23 mouse cellular contexts compared by ENCODE assay signal in genomic region chr7:16370596-16370995, GRCm38 (mm10). TPM values are rescaled to one million over a fixed set of nuclear protein-coding genes. Genes with fewer than 3 reads are reported as not detected.
DNase-seq lines count a peak whose midpoint lies in the region; ATAC-seq and TF ChIP-seq lines count a peak whose summit lies in the region.
"Had no signal": no experiment of that assay in that cellular context is flagged by ENCODE, and none has a peak within 500 bp of the region (broad histone marks: within the 10 kb centered on the region; RNA-seq: fewer than 3 reads in every experiment).

No protein-coding gene starts in this region.

- no peak overlapping the region for H3K9ac ChIP-seq in intestine, postnatal 0 days (ENCODE audit: low read depth, low read length)
- no peak overlapping the region for H3K9ac ChIP-seq in intestine, embryonic 16.5 days (ENCODE audit: low read depth, low read length)
- no peak overlapping the region for H3K9ac ChIP-seq in kidney, embryonic 14.5 days (ENCODE audit: low read depth, low read length)
- no peak overlapping the region for H3K9ac ChIP-seq in MEL (ENCODE audit: control insufficient read depth, low read depth, low read length, poor library complexity, severe bottlenecking)
- H3K9ac ChIP-seq: heart, embryonic 13.5 days had no signal

- no peaks in the 10 kb centered on the region for H3K27me3 ChIP-seq in intestine, postnatal 0 days (replicated peaks; ENCODE audit: control insufficient read depth, insufficient read depth, low read length)
- H3K27me3 ChIP-seq in intestine, embryonic 16.5 days (replicated peaks; ENCODE audit: control insufficient read depth, insufficient read depth, low read length) = no peaks in the 10 kb centered on the region
- no peaks in the 10 kb centered on the region for H3K27me3 ChIP-seq in kidney, embryonic 14.5 days (ENCODE audit: control insufficient read depth, insufficient read depth, low read length)
- no peaks in the 10 kb centered on the region for H3K27me3 ChIP-seq in MEL (ENCODE audit: control insufficient read depth in 1 of 2, insufficient read depth in 2 of 2, low read length in 2 of 2)
- H3K27me3 ChIP-seq: heart, embryonic 13.5 days; Patski had no signal

- TF ChIP-seq RAD21 in MEL (IDR thresholded peaks at IDR 0.05; ENCODE audit: low read depth, low read length) = no peak

- WGBS in intestine, postnatal 0 days = 57% methylated on average over 2 of the region's 2 CpGs
- WGBS in intestine, embryonic 16.5 days = 82% methylated on average over 2 of the region's 2 CpGs
- WGBS in kidney, embryonic 14.5 days = 94% methylated on average over 2 of the region's 2 CpGs

- H3K4me2 ChIP-seq in intestine, postnatal 0 days (replicated peaks; ENCODE audit: low read depth) = no peak overlapping the region
- H3K4me2 ChIP-seq in intestine, embryonic 16.5 days (ENCODE audit: low read depth, low read length) = no peak overlapping the region
- no peak overlapping the region for H3K4me2 ChIP-seq in kidney, embryonic 14.5 days (replicated peaks; ENCODE audit: low read depth, low read length)
- H3K4me2 ChIP-seq: heart, embryonic 13.5 days had no signal

- peaks cover 24% of the 10 kb centered on the region for H3K36me3 ChIP-seq in intestine, postnatal 0 days (ENCODE audit: control insufficient read depth, insufficient read depth)
- H3K36me3 ChIP-seq in intestine, embryonic 16.5 days (ENCODE audit: control insufficient read depth, insufficient read depth, low read length) = peaks cover 23% of the 10 kb centered on the region
- H3K36me3 ChIP-seq in kidney, embryonic 14.5 days (ENCODE audit: control insufficient read depth, insufficient read depth, low read length) = peaks cover 77% of the 10 kb centered on the region
- peaks cover 24 to 42% of the 10 kb centered on the region in 2 experiments for H3K36me3 ChIP-seq in MEL (ENCODE audit: control insufficient read depth in 1 of 2, insufficient read depth in 2 of 2, low read length in 2 of 2)

- intact Hi-C loops in left cerebral cortex, postnatal 14 days (cut with DNase I) = loop anchor here (5.0 to 10.0 kb wide), 2 partner anchors 38 to 166 kb away; no protein-coding TSS in a partner anchor

- TF ChIP-seq CTCF in intestine, postnatal 0 days (IDR thresholded peaks at IDR 0.05; ENCODE audit: low read depth) = no peak
- TF ChIP-seq CTCF in MEL (IDR thresholded peaks at IDR 0.05 in 2 of 3, conservative IDR thresholded peaks at IDR 0.05 in 1 of 3; ENCODE audit: control insufficient read depth in 1 of 3, insufficient read depth in 1 of 3, low read depth in 2 of 3, low read length in 3 of 3, poor library complexity in 1 of 3, severe bottlenecking in 1 of 3) = no peak

- no peaks in the 10 kb centered on the region for H3K9me3 ChIP-seq in intestine, postnatal 0 days (ENCODE audit: control insufficient read depth)
- no peaks in the 10 kb centered on the region for H3K9me3 ChIP-seq in intestine, embryonic 16.5 days (ENCODE audit: control insufficient read depth, low read length)
- H3K9me3 ChIP-seq in kidney, embryonic 14.5 days (ENCODE audit: control insufficient read depth, low read length) = no peaks in the 10 kb centered on the region
- no peaks in the 10 kb centered on the region for H3K9me3 ChIP-seq in MEL (replicated peaks; ENCODE audit: insufficient read depth, low read length)
- H3K9me3 ChIP-seq: embryonic facial prominence, embryonic 10.5 days; G1E; heart, embryonic 13.5 days had no signal

- no peak overlapping the region for H3K4me3 ChIP-seq in intestine, postnatal 0 days (ENCODE audit: low read depth, low read length)
- no peak overlapping the region for H3K4me3 ChIP-seq in intestine, embryonic 16.5 days (ENCODE audit: low read length)
- H3K4me3 ChIP-seq in kidney, embryonic 14.5 days (ENCODE audit: low read length) = no peak overlapping the region
- no peak overlapping the region for H3K4me3 ChIP-seq in MEL (ENCODE audit: control insufficient read depth in 1 of 2, insufficient read depth in 1 of 2, low read depth in 2 of 2, low read length in 2 of 2)
- H3K4me3 ChIP-seq: embryonic facial prominence, embryonic 10.5 days; gastrocnemius, adult 2 months; heart, embryonic 13.5 days had no signal

- TF ChIP-seq POLR2A in MEL (IDR thresholded peaks at IDR 0.05; ENCODE audit: control insufficient read depth in 1 of 2, insufficient read depth in 1 of 2, low read depth in 1 of 2, low read length in 2 of 2, poor library complexity in 1 of 2) = no peak

- TF ChIP-seq EP300 in MEL (IDR thresholded peaks at IDR 0.05; ENCODE audit: low read depth in 1 of 2, low read length in 2 of 2) = no peak

- H3K27ac ChIP-seq in intestine, postnatal 0 days (ENCODE audit: low read depth, low read length) = peak overlapping the region; percentile 35; the same call in 1 of the 2 replicates
- H3K27ac ChIP-seq in intestine, embryonic 16.5 days (ENCODE audit: low read length) = no peak overlapping the region
- no peak overlapping the region for H3K27ac ChIP-seq in kidney, embryonic 14.5 days (ENCODE audit: low read depth, low read length)
- H3K27ac ChIP-seq in MEL (ENCODE audit: control insufficient read depth, low read depth, low read length) = 0 out of 2 replicates have a peak overlapping the region, but pooled peaks have one; percentile 6
- H3K27ac ChIP-seq: embryonic facial prominence, embryonic 10.5 days; gastrocnemius, adult 2 months; heart, embryonic 13.5 days had no signal

- DNase-seq in kidney, adult 8-10 months = peak; percentile 62 to 72
- no peak for DNase-seq in MEL (ENCODE audit: low read depth, low spot score)
- DNase-seq in kidney, postnatal 36 days = peak; percentile 41 to 66
- no peak for DNase-seq in left cerebral cortex, postnatal 14 days (ENCODE audit: low spot score in 2 of 2)
- DNase-seq in adrenal gland, postnatal 4 days (ENCODE audit: low spot score in 2 of 2) = no peak
- DNase-seq: adrenal gland, postnatal 14 days; B cell, adult 2 months; cerebellum, adult 2 months; cerebellum, postnatal 10 days; gastrocnemius, adult 2 months; gastrocnemius, postnatal 36 days; heart, adult 11 months; heart, postnatal 36 days had no signal

- no peak for ATAC-seq in intestine, postnatal 0 days
- no peak for ATAC-seq in intestine, embryonic 16.5 days
- ATAC-seq in kidney, embryonic 14.5 days (ENCODE audit: low FRiP score, low TSS enrichment) = no peak
- ATAC-seq: activated CD4-positive, CD25-positive, alpha-beta regulatory T cell, adult 4 months; CD4-positive, CD25-positive, alpha-beta regulatory T cell, adult 4 months; forebrain, embryonic 14.5 days; Patski had no signal

- H3K79me2 ChIP-seq in MEL (ENCODE audit: control insufficient read depth, insufficient read depth, low read length, poor library complexity) = peaks cover 1% of the 10 kb centered on the region; the same call in 1 of the 2 replicates

- 0 out of 2 replicates have a peak, but pooled peaks cover 3% of the 10 kb centered on the region for H3K4me1 ChIP-seq in intestine, postnatal 0 days (replicated peaks; ENCODE audit: control insufficient read depth, insufficient read depth, low read length)
- peaks cover 11% of the 10 kb centered on the region for H3K4me1 ChIP-seq in intestine, embryonic 16.5 days (ENCODE audit: control insufficient read depth, insufficient read depth, low read length)
- no peaks in the 10 kb centered on the region for H3K4me1 ChIP-seq in kidney, embryonic 14.5 days (ENCODE audit: control insufficient read depth, insufficient read depth, low read length)
- H3K4me1 ChIP-seq in MEL (ENCODE audit: control insufficient read depth in 1 of 2, insufficient read depth in 2 of 2, low read length in 2 of 2) = peaks cover 10 to 16% of the 10 kb centered on the region in 2 experiments

TF ChIP-seq in MEL, 35 proteins besides CTCF, POLR2A, EP300 and RAD21:
- no peak for TF ChIP-seq TCF12 (IDR thresholded peaks at IDR 0.05; ENCODE audit: low read depth, low read length)
- TF ChIP-seq ELF1 (IDR thresholded peaks at IDR 0.05; ENCODE audit: low read depth, low read length) = no peak
- no peak for TF ChIP-seq MYC (IDR thresholded peaks at IDR 0.05; ENCODE audit: low read depth, low read length)
- TF ChIP-seq HCFC1 (IDR thresholded peaks at IDR 0.05; ENCODE audit: low read depth, low read length) = no peak
- TF ChIP-seq RCOR1 (IDR thresholded peaks at IDR 0.05; ENCODE audit: low read depth, low read length) = no peak
- no peak for TF ChIP-seq MAX (IDR thresholded peaks at IDR 0.05; ENCODE audit: low read length)
- no peak for TF ChIP-seq ZMIZ1 (IDR thresholded peaks at IDR 0.05; ENCODE audit: low read depth, low read length)
- no peak for TF ChIP-seq USF1 (IDR thresholded peaks at IDR 0.05; ENCODE audit: low read depth, low read length)
- TF ChIP-seq CHD1 (IDR thresholded peaks at IDR 0.05; ENCODE audit: low read depth, low read length) = no peak

RNA-seq across cellular contexts. Expression of gene Sae1, which starts 17.0 kb away (rescaled TPM):
- polyA plus RNA-seq in intestine, postnatal 0 days (2015; fragmentation: Nextera tagmentation; extraction: Ambion mirVana) = 90.7 and 91.5 TPM in 2 replicates
- polyA plus RNA-seq in intestine, embryonic 16.5 days (2015; fragmentation: Nextera tagmentation; extraction: Ambion mirVana) = 238 and 263 TPM in 2 replicates
- 241 and 323 TPM in 2 replicates for polyA plus RNA-seq in kidney, embryonic 14.5 days (2014; fragmentation: Nextera tagmentation; extraction: Ambion mirVana)
- total RNA-seq in MEL (2012; rRNA removed) = 182 and 187 TPM in 2 replicates
- polyA plus RNA-seq in MEL (2012; ENCODE audit: insufficient read depth in 1 of 2, insufficient read length in 2 of 2, low read depth in 1 of 2, low replicate concordance in 2 of 2, missing spikeins in 1 of 2) = 100 to 1,000 TPM in 1 of 2 experiments, not detected in 1; 287 TPM
- total RNA-seq in left cerebral cortex, postnatal 14 days (2021) = 100 to 1,000 TPM; 103 to 108 TPM
- 100 to 1,000 TPM; 100 to 101 TPM for total RNA-seq in adrenal gland, postnatal 4 days (2021)

RNA-seq across cellular contexts. Expression of gene Zc3h4, which starts 30.1 kb away (rescaled TPM):
- 12.9 and 13.5 TPM in 2 replicates for polyA plus RNA-seq in intestine, postnatal 0 days (2015; fragmentation: Nextera tagmentation; extraction: Ambion mirVana)
- 9.6 and 11.1 TPM in 2 replicates for polyA plus RNA-seq in intestine, embryonic 16.5 days (2015; fragmentation: Nextera tagmentation; extraction: Ambion mirVana)
- polyA plus RNA-seq in kidney, embryonic 14.5 days (2014; fragmentation: Nextera tagmentation; extraction: Ambion mirVana) = 16.7 and 23.6 TPM in 2 replicates
- 32.2 and 32.9 TPM in 2 replicates for total RNA-seq in MEL (2012; rRNA removed)
- polyA plus RNA-seq in MEL (2012; ENCODE audit: insufficient read depth in 1 of 2, insufficient read length in 2 of 2, low read depth in 1 of 2, low replicate concordance in 2 of 2, missing spikeins in 1 of 2) = 10 to 100 TPM; 59.4 to 71.8 TPM
- 10 to 100 TPM; 55.1 to 55.7 TPM for total RNA-seq in left cerebral cortex, postnatal 14 days (2021)
- 10 to 100 TPM; 60.7 to 62.1 TPM for total RNA-seq in adrenal gland, postnatal 4 days (2021)

Comparison
In these comparisons a context has a peak if more than half of its experiments do, and no peak if none do; other contexts are left out.
1. H3K27ac ChIP-seq: peak in intestine, postnatal 0 days (single experiment) and MEL (single experiment); none in intestine, embryonic 16.5 days (single experiment) and kidney, embryonic 14.5 days (single experiment).
2. DNase-seq: peak in kidney, adult 8-10 months (2 of 2) and kidney, postnatal 36 days (2 of 2); none in MEL (single experiment), left cerebral cortex, postnatal 14 days (0 of 2) and adrenal gland, postnatal 4 days (0 of 2).